Mouse (Mus musculus): ENCODE data around the gene Ccdc85b.

DNA sequence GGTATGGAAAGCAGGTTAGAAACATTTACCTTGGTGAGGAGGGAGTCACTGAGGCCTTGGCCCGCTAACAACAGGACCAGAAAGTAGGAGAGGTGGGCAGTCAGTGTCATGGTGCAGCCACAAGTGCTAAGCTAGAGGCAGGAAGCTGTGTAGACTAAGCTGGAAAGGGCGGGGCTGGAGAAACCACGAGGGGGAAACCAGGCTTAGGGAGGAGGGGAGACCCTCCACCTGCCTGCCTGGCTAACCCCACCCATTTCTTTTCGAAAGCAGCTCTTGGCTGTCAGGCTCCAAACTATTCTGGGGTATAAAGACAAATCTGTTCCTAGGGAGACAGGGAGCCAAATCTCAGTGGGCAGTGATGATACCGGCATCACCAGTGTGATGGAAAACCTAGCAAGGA is 10.7 kb upstream of the Ccdc85b start, which contains the start of gene Ctsw:
- TF ChIP-seq CTCF (IDR thresholded peaks at IDR 0.05; ENCODE audit: borderline replicate concordance, insufficient read depth, low read depth, low read length) (no peak), POLR2A (IDR thresholded peaks at IDR 0.05; ENCODE audit: borderline replicate concordance, insufficient read depth, low read length) (no peak)

Data from cerebellum, adult 2 months (tissue).